Mouse (Mus musculus) left cerebral cortex, postnatal 36 days (tissue): ENCODE data around the gene Plxna3. TPM values are rescaled to one million over a fixed set of nuclear protein-coding genes. Genes with fewer than 3 reads are reported as not detected.
"Not testable (repeated sequence)": the region's sequence is repeated elsewhere in the genome, so short reads cannot be mapped to it uniquely, and the experiment has no call there.

ENCODE experiments used
- DNase-seq, 2 experiments: peaks; one replicate each; pipeline ENCODE4 v3.0.0; 2021 to 2022; ENCODE audit warnings: low spot score in 2 of 2, mixed read lengths in 1 of 2
- intact Hi-C: fragments of 180-260 bp; cut with DNase I; formaldehyde crosslinking; loops from one replicate; pipeline ENCODE4 v1.15.1; 2025
- total RNA-seq, 2 experiments: library from RNA; stranded (reverse); gene quantifications; 2 replicates each; pipeline ENCODE4 v1.2.3; 2021

Gene Plxna3
- 10 to 100 TPM; 17.1 to 28.7 TPM for total RNA-seq

- intact Hi-C loops, result no loop called here
- DNase-seq, result peak; percentile 45 to 62
Observed at GRCm38 (mm10) chrX:74328725-74329161, at the start of gene Plxna3. Gene Plxna3 (plus strand): TSS chrX:74329066.

DNA sequence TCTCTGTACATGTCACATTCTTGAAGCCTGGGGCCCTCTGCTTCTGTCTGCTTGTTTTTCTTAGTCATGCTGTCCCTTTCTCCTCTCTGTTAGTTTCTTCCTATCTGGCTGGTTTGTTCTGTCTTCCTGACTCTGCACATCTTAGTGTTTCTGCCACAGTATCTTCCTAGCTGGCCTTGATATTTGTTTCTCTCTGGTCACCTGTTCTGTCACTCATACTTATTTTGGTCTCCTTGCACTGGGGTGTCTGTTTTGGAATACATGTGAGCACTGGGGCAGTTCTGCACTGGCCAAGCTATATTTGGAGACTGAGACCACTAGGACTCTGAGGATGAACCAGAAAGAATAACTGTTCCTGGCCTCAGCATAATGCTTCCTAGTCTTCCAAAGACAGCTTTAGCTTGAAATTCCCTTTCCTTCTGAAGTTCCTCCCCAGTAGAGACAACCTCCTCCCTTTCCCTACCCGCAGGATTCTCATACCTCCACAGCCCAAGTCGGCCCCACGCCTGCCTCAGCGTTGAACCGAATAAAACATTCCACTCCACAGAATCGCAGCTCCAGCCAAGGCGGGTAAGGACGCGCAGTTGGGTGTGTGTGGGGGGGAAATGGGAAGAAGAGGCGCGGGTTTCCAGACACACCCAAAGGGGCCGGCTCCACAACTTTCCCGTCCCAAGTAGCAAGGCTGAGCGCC lies 47.7 kb upstream of the Plxna3 start:
- DNase-seq, result peak in 1 of 2 experiments; percentile 46

GRCm38 (mm10) chrX:74281732-74282394 lies 47.0 kb upstream of the Plxna3 start, which contains the start of the genes Taz and Dnase1l1:
Gene Taz (plus strand): TSS chrX:74281912.
Gene Dnase1l1 (minus strand): TSS chrX:74282337.
- intact Hi-C loops, result no loop called here
- peak in 1 of 2 experiments; percentile 30 for DNase-seq

More for the DNA sequence above, 47.7 kb upstream of the Plxna3 start:
- intact Hi-C loops, result no loop called here

GRCm38 (mm10) chrX:74282395-74283091 lies 46.3 kb upstream of the Plxna3 start:
- DNase-seq, result peak; percentile 81 to 83
- intact Hi-C loops, result no loop called here

DNA sequence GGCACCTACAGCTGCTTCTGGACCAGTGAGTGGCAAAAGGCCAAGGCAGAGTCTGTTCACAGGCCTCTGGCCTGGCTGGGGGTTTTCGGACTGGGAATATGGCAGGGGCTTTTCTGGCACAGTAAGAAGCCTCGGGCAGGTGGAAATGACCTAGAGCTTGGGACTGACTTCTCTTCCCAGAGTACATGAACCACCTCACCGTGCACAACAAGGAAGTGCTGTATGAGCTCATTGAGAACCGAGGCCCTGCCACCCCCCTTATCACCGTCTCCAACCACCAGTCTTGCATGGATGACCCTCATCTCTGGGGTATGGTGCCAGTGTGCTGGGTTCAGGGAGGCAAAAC lies 45.8 kb upstream of the Plxna3 start:
- intact Hi-C loops, result no loop called here
- DNase-seq, result no peak

GRCm38 (mm10) chrX:74293431-74293830 lies 35.4 kb upstream of the Plxna3 start:
- intact Hi-C loops, result no loop called here
- DNase-seq, result no peak

DNA sequence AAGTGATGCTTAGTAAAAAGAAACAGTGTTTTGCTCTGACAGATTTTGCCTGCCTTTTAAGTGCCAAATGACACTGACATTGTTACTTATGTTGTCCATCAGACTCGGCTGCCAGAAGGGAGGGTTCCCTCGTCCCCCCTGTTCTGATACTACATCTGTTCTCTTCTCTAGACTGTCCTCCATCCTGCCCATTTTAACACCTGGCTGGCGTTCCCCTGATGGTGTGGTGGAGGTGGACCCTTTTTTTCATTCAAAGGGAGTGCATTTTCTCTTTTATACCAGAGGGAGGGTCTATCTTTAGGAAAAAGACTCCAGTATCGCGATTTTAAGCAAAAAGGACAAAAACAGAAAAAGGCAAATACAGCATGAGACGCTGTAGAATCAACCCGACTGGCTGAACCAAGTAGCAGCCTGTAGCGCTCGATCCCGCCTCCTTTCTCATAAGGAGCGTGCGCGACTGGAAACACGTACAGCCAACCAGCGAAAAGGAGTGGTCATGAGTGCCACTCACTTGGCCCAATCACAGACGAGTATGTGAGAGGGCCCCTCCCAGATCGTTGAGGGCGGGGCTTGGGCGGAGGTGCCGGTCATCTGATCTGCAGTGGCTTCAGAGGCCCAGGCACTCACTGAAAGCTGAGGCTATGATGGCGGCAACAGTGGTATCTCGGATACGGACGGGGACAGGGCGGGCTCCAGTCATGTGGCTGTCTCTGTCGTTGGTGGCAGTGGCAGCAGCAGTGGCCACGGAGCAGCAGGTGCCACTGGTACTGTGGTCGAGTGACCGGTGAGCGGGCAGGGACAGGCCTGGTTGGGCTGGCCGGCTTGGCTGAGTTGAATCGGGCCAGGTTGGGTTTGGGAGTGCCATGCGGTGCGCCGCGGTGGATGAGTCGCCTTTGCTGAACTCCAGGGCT lies 32.1 kb upstream of the Plxna3 start, which contains the start of gene Atp6ap1:
TSS of gene Atp6ap1 (plus strand) at position 560 of the 911 bp plus-strand sequence.
- intact Hi-C loops, result no loop called here
- peak; percentile 90 to 91 for DNase-seq

DNA sequence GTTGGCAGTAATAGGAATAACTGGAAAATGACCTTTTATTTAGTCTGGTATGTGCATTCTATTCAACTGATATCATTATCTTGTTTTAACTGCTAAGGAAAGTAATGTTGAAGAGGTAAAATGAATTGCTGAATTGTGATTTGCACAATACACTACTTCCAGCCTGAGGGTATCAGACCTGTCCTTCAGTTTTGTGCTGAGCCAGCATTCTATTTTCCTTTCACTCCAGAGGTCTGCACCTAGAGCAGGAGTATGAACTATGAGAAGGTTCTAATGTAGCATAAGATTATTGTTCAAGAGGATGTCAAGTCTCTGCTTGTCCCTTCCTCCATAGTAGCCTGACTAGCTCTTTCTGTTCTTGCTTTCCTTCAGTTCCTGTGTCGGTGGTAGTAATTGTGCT lies 30.5 kb upstream of the Plxna3 start:
- intact Hi-C loops, result no loop called here
- no peak for DNase-seq

- intact Hi-C loops, result no loop called here
- DNase-seq, result no peak
Observed at GRCm38 (mm10) chrX:74299721-74300120, 29.1 kb upstream of the Plxna3 start.

- intact Hi-C loops, result no loop called here
- DNase-seq, result peak; percentile 72 to 73
Observed at GRCm38 (mm10) chrX:74304867-74305700, 23.8 kb upstream of the Plxna3 start, which contains the start of gene Gdi1. Gene Gdi1 (plus strand): TSS chrX:74304998.

- DNase-seq, result peak; percentile 87 to 90
- intact Hi-C loops, result no loop called here
Observed at GRCm38 (mm10) chrX:74312540-74313464, 16.1 kb upstream of the Plxna3 start, which contains the start of gene Fam50a. Gene Fam50a (plus strand): TSS chrX:74313033.

- intact Hi-C loops, result no loop called here
- no peak for DNase-seq
Observed at GRCm38 (mm10) chrX:74329215-74329671, 377 bp downstream of the Plxna3 start.

GRCm38 (mm10) chrX:74330166-74330930 lies 1.5 kb downstream of the Plxna3 start:
- intact Hi-C loops, result no loop called here
- no peak for DNase-seq

DNA sequence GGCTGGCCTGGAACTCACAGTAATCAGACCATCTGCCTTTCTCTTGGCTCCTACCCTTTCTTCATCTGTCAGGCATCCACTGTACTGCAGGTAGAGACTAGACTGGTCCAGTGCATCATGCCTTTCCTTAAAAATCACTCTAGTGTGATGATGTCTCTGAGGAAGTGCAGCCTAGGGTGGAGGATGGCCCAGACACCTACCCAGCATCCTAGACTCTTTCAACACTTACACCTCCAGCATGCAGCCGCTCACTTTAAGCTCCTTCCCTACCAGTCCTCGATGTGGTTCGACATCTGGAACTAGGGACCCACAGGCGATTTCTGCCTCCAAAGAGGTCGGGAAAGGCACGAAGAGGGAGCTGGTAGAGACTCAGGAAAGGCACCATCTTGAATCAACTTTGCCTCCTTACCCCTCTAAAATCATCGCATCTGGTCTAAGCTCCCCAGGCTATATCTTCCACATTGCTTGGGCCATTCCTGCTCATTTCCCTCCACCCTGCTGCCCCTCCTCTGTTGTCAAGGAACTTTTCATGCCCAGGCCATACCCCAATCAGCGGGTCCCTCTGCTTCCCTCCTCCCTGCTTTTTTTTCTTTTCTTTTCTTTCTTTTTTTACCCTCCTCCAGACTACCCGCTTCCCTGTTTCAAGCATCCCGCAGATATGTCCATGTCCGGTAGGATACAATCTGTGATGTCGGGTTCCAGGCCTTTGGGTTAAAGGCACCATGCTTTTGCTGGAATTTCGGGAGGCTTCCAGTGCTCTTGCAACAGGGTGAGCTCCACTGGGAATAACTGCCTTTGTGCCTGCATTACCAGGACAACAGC lies 24.0 kb downstream of the Plxna3 start:
- intact Hi-C loops, result no loop called here

DNA sequence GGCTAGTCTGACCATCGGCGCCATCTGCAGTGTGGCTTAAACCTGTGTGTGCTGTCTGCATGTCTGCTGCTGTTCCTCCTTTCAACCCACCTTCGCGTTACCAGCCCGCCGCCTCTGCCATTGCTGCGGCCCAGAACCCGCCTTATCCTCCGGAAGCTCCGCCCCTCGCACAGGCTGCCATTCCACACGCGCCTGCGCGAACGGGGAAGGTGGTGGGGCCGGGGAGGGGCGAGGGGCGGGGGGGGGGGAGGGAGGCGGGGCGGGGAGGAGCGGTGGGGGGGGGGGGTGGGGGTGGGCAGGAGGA lies 24.6 kb downstream of the Plxna3 start, which contains the start of gene Lage3:
TSS of gene Lage3 (minus strand) at position 152 of the 304 bp plus-strand sequence.
- DNase-seq, result peak; percentile 76 to 80
- intact Hi-C loops, result no loop called here

More for the DNA sequence above, 24.0 kb downstream of the Plxna3 start:
- no peak for DNase-seq

GRCm38 (mm10) chrX:74357069-74357468 lies 28.2 kb downstream of the Plxna3 start:
- intact Hi-C loops, DNase-seq: not testable (repeated sequence)
